Mouse (Mus musculus) c-Kit-negative CD71-positive TER-119-positive erythroid progenitor cells, embryonic 14.5 days (primary cell): ENCODE data around the gene Mrpl51.

Experiments
- DNase-seq: peaks from one replicate; pipeline ENCODE4 v3.0.0-alpha.2; 2013; ENCODE audit warnings: low read depth, low spot score

Gene Mrpl51

DNA sequence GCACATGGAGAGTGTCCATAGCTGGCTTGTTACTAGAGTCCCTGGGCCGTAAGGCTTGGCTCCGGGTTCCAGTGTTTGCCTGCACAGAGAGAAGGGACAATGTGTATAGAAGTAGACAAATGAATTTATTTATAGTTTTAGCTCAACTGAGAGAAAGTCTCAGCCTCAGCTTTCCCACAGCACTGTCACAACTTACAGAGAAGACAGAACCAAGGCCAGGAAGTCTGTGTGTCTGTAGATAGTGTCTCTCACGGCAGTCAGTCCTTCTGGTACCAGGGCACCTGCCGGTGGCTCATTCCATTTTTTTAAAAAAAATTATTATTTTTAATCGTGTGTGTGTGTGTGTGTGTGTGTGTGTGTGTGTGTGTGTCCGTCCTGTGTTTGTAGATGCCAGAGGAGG lies 40.9 kb downstream of the Mrpl51 start:
- no peak for DNase-seq

DNA sequence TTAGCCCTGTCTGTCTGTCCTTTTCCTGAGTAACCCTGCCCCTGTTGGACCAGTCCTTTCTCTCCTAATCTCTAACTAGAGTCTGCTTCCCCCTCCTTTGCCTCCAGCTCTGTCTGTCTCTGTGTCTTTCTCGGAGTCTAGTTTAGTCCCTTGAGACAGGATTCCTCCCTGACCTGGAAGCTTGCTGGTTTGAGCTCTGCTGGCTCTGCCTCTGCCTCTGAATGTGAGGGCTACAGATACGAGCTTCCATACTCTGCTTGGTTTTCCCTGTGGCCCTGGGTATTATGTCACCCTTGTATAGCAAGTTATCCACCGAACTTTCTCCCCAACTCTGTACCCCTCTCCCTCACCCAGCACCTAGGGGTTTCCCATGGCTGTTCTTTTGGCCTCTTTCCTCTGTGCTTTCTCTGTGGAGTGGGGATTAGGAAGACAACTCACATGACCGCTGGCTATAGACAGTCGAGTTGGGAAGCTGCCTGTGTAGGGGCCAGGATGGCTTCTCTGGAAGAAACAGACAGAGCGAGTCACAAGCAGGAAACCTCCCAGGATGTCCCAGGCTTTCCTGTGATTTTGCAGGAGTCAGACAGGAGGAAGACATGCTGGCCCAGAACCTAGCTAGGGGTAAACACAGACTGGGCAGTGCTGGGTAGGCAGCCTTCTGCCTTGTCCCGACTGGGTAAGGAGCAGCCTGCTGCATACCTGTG lies 42.4 kb downstream of the Mrpl51 start:
- DNase-seq, result no peak

DNA sequence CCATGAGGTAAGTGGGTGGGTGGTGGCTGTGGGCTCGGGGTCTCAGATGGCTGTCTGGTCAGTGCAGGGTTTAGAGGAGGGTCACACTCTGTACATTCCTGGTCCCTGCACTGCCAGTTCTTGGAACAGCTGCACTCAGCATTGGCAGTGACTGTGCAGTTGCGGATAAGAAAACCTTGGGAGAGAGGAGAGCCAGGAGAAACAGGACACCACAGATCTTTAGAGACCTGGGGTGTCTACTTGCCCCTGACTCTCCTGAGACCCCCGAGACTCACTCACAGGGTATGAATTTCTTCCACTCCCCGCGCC lies 42.9 kb downstream of the Mrpl51 start:
- DNase-seq, result no peak

DNA sequence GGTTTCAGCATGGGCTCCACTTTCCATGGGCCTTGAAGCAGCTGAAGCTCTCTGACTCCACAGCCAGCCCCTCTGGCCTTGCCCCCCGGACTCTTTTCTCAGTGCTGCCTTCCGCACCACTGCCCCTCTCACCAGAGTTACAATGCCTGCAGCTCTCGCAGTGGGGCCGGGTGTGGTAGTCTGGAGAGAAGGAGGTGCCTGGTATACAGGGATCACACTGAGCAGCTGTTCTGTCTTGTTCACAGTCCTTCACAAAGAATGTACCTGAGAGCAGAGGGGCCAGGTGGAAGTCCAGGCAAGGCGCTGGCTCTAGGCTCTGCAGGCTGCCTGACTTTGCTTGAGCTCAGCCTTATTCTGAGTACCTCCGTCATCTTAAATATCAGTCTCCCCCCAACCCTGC lies 44.7 kb downstream of the Mrpl51 start:
- DNase-seq, result no peak

DNA sequence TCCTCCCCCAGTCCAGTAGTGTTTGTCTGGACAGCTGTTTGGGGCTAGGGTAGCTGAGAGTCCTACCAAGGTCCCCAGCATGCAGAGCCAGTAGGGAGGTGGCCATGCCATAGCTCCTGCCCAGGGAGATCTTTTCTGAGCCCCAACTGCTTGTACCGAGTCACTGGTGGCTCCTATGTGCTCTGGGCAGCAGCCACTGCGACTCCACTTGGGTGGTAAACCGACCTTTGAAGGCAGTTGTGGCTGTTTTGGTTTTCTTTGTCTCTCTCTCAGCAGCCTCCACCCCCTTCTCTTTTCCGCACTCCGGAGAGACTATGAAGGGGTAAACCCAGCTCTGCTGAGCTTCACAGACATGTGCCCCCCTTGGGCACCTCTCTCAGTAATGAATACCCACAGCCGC lies 45.2 kb downstream of the Mrpl51 start, which contains the start of gene Cd27:
Gene Cd27 (minus strand): TSS at position 229 of the 400 bp plus-strand sequence.
- no peak for DNase-seq

DNA sequence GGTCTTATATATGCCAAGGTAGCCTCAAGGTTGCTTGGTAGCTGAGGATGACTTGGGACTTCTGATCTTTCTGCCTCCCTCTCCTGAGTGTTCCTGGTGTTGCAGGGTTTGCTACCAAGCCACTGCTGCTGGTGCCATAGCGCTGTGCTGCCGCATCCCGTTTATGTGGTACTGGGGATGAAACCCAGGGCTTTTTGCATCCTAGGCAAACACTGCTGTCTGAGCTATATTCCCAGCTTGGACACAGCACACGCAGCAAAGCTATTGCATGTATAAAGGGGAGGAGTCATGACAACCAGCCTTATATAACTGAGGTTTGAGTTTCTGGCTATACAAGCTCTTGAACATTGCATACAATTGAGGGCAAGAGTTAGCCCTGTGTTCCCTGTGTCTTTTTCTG lies 45.8 kb downstream of the Mrpl51 start:
- DNase-seq, result no peak

DNA sequence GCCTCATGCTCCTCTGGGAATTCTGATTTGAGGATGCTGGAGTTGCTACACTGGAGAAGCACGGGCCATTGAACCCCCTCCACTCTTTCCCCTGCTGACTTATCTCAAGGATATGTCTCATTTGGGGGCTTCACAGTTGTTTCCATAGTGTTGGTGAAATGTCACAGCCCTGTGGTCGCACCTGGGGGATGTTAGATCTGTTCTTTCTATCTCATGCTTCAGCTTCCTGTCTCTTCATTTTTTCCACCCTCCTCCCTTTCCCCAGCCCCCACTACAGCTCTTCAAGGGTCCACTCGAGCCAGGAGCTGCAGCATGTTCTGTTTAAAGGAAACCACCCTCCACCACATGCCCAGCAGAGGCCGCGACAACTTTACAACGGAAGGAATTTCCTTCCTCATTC lies 46.8 kb downstream of the Mrpl51 start:
- no peak for DNase-seq

DNA sequence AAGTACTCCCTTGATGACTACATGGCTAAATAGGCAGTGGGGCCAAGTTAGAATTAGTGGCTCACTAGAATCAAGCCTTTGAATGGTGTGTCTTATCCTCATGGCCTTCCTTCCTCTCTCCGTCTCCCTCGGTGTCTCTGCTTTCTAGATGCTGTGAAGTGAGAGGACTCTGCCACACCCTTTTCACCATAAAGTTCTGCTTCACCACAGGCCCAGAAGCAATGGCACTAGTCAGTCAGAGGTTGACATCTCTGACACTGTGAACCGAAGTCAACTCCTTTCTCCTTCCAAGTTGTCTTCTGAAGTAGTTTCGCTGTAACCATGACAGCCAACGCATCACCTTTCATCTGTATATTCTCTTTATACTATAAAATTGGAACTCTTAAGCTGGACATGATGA lies 47.9 kb downstream of the Mrpl51 start:
- no peak for DNase-seq

DNA sequence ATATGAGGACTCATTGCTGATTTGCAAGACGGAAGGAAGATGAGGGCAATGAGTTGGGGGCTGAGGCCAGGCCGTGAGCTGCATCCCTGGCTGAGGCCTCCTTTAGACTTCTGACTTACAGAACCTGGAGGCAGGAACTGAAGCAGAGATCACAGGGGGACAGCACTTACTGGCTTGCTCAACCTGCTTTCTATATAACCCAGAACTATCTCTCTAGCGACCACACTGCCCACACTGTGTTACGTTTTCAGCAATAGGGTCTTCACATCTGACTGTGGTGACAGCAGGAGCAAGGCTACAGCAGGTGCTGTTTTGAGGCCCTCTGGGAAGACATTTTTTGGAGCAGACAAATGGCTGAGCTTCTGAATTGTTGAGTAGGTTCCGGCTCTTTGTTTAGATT lies 49.0 kb downstream of the Mrpl51 start:
- no peak for DNase-seq

DNA sequence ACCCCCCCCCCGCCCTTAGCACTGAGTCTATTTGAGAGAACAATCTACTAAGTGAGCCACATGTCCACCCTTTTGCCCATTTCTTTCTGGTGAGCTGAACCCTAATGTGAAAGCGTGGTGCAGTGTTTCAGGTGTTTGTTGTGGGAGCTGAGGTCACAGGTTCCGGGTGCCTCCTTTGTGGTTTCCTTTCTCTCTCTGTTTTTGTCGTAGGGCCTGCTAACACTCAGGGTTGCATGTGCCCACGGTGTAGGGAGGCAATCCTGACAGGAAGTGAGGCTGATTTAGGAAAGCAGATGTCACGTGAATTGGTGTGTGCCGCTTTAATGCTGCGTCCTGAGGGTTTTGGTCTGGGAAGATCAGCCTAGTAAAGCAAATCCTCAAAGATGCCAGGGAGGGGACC lies 50.0 kb downstream of the Mrpl51 start:
- no peak for DNase-seq

DNA sequence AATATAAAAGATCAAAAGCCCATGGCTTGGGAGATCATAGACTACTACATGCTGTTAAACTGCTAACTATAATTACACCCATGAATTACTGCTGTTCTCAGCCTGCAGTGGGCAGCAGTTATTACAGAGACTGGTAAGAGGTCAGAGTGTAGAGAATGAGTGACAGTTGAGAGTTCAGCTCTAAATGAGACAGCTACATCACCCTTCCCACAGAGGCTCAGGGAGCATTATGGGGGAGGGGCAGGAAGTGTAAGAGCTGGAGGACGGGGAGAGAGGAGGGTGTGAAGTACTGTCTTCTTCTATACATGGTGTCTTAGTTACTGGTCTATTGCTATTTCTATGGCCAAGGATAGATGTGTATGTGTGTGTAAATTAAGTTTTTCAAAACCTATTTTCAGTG lies 53.0 kb downstream of the Mrpl51 start:
- DNase-seq, result no peak
